Mouse (Mus musculus) T-cell, adult 2 months (primary cell): ENCODE results near the gene Zar1l.
"Not testable (repeated sequence)": the region's sequence is repeated elsewhere in the genome, so short reads cannot be mapped to it uniquely, and the experiment has no call there.

Experiments used
- DNase-seq: peaks from one replicate; pipeline ENCODE4 v3.0.0; 2022; ENCODE audit warnings: low spot score

Gene Zar1l

DNA sequence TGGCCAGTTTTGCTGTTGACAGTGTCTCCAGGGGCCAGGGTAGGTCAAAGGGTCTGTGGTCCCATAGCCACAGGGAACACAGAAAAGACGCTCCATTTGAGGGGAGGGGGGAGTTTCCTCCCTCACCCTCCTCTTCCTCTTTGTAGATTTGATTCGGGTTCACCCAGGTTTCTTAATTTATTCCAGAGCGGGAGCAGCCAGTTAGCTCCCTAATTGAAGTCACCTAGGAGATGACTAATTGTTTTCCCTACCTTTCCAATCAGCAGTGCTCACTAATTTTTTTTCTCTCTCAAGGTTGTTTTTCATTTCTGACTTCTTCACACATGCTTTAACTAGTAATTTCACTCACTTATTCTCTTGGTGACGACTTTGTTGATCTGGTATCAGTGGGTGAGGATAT is at the start of gene Zar1l:
TSS of gene Zar1l (minus strand) at position 101 of the 400 bp plus-strand sequence.
- no peak for DNase-seq

DNA sequence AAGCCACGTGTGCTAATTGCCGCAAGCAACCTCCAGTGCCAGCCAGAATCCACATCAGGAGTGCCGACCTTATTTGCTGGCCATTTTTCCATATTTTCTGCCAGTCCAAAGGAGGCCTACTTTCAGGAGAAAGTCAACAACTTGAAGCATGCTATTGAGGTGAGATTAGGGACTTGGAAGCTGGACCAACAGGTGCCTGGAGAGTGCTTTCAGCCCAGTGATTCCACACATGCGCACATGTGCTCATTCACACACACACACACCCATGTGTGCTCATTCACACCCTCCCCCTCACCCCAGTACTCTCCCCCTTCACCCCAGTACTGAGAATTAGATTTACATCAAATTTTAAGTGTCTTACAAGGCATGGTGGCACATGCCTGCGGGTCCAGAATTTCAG is 49.0 kb upstream of the Zar1l start:
- no peak for DNase-seq

DNA sequence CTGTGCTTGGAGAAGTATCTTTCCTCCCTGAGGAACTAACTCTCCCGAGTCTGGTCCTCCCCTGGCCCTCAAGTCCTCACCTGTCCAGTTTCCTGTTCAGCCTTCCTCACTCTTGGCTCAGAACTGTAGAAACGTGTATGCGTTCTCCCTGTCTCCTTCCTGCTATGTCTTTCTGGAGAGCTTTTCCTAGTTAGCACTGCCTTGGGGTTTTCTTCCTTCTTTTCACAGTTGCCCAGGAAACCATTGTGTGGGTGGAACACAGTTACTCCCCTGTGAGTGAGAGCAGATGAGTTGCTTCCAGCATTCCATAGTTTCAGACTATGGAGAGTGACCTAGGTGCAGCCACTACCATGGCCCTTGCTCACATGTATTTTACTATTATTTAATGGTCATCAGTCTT is 48.3 kb upstream of the Zar1l start:
- no peak for DNase-seq

DNA sequence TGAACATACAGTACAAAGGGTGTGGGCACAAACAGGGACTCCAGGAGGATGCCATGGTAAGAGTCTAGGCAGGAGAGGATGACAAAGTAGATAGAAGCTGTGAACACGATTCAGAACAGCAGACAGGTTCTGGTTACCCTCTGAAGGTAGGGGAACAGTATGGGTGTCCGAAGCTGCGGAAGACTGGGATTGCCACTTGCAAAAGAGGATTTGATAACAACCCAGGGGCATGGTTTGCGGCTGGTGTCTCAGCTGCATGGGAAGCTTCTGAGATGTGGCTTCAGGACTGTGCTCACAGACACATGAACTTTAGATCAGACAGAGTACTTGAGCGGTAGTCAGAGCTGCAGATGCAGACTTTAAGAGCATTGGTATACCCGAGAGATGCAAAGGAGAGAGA is 46.5 kb upstream of the Zar1l start:
- DNase-seq, result no peak

DNA sequence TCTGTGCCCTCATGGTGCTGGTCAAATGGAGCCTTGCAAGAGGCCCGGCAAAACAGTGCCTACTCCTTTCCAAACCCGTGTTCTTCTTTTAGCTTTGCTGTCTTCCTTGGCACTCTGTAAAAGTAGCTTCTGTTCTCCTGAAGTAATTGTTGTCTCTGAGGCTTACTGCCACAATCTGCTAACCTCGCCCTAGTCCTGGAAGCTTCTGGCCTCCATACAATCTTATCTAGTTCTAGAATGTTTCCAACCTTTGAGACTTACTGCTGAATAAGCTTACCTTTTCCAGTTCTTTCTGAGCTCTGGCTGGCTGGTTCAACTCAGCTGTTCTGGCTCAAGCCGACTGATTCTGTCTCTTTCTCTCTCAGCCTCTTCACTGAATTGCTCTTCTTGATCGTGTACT is 43.8 kb upstream of the Zar1l start:
- no peak for DNase-seq

DNA sequence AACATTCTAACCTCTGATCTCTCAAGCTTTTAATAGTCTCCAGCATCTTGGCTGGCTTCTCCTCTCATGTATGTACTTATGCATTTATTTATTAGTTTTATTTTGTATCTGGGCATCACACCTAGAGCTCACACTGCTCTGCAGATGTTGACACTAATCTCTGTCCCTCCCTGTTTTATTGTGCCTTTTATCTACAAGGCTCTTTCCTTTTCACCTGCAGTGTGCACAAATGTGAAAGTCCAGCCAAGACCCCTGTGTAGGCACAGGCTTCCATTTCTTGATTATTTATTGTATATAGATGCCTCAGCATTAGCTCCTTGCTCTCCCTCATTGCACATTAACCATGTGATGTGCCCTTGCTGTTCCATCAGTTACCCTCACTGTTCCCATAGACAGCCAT is 43.4 kb upstream of the Zar1l start:
- no peak for DNase-seq

DNA sequence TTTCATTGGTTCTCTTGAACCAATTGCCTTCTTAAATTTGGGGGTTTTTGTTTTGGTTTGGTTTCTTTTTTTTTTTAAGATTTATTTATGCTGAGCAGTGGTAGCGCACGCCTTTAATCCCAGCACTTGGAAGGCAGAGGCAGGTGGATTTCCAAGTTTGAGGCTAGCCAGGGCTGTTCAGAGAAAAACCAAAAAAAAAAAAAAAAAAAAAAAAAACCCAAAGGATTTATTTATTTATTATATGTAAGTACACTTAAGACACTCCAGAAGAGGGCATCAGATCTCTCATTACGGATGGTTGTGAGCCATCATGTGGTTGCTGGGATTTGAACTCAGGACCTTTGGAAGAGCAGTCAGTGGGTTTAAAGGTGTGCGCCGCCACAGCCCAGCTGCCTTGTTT is 42.9 kb upstream of the Zar1l start:
- no peak for DNase-seq

DNA sequence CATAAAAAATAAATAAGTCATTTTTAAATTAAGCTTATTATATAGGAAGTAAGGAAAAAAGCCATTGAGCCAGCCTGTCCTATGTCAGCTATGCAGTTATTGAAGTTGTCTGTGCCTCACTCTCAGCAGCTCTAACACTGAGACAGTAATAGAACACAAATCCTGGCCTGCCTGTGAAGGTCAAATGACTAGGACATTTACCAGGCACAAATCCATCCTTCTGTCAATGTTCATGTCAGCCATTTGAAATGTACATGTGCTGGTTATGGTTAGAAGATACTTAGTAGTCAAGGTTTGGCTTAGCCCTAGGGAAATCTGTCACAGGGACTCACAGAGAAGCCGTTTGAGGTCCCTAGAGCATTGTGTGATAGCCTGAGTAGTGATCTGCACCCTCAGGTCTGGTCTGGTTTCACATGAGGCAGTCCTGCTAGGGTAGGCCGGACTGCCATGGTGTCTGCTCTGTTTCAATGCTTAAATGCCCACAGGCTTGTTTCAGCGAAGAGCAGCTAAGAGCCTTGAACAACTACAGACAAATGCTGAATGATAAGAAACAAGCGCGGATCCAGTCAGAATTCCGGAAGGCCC is 41.6 kb upstream of the Zar1l start:
- no peak for DNase-seq

DNA sequence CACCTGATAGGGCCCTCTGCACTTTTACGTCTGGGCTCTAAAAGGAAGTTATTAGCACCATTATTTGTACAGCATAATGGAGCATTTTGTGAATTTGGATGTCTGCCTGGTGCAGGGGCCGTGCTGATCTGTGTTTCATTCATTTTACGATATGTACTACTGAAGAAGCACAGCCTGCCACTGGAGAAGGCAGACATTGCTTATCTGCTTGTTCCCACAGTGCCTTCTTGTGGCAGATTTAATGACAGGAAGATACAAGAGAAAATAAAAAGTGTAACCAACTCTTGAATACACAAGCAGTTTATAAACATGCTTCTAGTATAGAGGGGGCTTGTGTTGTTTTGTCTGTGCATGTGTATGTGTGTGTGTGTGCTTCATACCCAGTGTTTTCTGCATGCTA is 33.7 kb upstream of the Zar1l start:
- no peak for DNase-seq

DNA sequence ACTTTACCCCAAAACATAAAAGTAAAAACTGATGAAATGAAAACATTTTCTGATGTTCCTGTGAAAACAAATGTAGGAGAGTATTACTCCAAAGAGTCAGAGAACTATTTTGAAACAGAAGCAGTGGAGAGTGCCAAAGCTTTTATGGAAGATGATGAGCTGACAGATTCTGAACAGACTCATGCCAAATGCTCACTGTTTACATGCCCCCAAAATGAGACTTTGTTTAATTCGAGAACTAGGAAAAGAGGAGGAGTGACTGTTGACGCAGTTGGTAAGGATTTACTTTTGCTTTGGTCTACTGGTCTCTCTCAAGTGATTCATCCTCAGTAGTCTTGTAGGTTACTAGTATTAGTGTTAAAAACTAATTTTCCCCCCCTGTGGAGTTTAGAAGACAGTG is 25.2 kb upstream of the Zar1l start:
- no peak for DNase-seq

DNA sequence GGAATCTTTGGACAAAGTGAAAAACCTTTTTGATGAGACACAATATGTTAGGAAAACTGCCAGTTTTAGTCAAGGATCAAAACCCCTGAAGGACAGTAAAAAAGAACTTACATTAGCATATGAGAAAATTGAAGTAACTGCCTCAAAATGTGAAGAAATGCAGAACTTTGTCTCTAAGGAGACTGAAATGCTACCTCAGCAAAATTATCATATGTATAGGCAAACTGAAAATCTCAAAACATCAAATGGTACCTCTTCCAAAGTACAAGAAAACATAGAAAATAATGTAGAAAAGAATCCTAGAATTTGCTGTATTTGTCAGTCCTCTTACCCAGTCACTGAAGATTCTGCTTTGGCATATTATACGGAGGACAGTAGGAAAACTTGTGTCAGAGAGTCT is 23.3 kb upstream of the Zar1l start:
- no peak for DNase-seq

DNA sequence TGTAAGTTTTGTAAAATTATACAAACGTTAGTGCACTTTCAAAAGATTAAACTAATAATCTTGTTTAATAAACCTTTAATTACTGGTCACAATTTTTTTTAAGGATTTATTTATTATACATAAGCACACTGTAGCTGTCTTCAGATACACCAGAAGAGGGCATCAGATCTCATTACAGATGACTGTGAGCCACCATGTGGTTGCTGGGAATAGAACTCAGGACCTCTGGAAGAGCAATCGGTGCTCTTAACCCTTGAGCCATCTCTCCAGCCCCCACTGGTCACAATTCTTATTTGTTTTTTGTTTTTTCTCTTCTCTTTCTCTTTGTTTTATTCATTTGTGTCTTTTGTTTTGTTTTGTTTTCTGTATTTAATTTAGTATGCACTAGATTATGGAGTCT is 7.3 kb upstream of the Zar1l start:
- no peak for DNase-seq

DNA sequence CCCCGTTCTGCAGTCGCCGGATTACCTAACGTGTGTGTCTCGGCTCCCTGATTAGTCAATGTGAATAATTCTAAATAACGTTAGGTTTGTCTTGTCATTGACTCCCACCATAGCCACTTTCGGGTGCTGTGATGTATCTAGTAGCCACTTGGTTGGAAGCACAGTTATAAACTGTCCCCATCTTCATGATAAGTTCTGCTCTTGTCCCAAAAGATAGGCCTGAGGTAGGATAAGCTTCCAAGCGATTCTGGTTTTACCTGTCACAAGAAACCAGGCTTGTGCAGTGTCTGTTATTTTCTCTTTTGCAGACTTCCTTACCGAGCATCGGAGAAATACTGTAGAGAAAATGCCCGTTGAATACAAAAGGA is 4.9 kb upstream of the Zar1l start:
- DNase-seq, result no peak

DNA sequence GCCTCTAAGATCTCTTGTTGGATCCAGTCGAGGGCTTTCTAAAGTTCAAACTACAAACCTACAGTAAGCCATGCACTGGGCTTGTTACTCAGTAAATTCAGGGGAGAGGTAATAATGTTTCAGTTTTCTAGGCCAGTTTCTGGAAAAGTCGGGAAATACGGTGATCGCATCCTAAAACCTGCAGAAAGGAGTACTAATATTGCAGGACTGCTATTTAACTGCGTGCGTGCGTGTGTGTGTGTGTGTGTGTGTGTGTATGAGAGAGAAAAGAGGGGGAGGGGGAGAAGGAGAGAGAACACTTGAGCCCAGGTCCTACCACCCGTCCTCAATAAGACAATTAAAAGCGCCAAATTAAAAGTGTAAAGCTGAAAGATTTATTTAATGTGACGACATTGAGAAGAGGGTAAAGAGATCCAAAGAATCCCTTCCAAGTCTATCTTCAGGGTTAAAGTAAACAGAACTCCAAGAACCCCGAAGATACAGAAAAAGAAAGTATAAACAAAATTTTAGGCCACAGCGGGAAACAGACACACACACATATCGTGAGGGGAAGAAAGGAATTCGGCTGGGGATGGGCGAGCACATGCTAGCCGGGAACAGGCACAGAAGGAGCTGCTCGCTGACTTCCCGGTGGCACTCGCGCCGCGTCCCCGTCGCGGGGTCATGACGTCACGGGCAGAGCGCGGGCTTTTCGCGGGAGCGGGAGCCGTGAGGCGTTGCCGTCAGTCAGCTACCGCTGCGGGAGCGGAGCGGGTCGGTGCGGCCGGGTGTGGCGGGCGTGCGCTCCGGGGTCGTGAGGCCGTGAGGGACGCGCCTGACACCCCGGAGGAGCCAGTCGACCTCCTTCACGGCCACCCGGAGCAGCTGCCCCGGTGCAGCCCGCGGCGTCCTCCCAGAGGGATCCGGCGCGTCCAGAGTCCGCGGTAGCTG is 4.2 kb upstream of the Zar1l start, which contains the start of gene Brca2:
TSS of gene Brca2 (plus strand) at position 694 of the 930 bp plus-strand sequence.
- DNase-seq, result peak; percentile 89

DNA sequence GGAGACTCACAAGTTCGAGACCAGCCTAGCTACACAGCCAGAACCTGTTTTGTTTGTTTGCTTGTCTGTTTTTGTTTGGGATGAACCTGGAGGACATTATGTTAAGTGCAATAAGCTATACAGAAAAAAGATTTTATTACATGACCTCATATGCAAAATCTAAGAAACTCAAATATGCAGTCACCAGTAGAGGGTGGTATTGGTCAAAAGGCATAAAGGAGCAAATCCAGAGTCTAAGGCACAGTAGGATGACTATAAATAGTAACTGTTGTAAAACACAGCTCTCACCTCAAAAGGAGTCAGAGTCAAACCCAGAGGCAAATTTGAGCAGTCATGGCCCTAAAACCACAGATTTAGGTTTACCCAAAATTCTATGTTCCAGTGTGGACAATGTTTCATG is 1.6 kb upstream of the Zar1l start:
- DNase-seq, result peak; percentile 32

DNA sequence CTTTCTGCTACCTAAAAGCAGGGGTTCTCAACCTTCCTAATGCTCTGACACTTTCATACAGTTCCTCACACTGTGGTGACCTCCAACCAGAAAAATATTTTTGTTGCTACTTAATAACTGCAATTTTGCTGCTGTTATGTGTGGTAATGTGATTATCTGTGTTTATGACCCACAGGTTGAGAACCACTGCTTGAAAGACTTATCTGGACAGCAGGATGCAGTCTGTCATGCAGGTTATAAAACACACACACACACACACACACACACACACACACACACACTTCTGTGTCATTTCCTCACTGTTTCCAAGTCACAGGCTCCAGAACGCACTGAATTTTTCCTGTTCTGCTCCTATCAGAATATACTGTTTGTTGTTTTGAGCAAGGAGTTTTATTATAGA is 3.9 kb downstream of the Zar1l start:
- no peak for DNase-seq

DNA sequence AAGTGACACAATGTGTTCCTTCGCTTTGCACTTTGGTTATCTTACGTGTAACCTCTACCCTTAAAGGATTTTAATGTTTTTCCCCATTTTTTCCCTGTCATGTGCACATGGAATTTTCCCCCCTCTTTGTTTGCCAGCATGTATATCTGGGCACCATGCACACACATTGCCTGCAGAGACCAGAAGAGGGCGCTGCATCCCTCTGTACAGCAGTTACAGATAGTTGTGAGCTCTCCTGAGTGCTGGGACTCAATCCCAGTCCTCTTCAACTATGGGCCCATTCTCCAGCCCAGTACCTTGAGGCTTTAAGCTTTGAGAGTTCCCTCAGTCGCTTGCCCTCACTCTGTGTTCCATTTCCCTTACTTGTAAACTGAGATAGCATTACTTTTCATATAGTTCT is 4.7 kb downstream of the Zar1l start:
- no peak for DNase-seq

DNA sequence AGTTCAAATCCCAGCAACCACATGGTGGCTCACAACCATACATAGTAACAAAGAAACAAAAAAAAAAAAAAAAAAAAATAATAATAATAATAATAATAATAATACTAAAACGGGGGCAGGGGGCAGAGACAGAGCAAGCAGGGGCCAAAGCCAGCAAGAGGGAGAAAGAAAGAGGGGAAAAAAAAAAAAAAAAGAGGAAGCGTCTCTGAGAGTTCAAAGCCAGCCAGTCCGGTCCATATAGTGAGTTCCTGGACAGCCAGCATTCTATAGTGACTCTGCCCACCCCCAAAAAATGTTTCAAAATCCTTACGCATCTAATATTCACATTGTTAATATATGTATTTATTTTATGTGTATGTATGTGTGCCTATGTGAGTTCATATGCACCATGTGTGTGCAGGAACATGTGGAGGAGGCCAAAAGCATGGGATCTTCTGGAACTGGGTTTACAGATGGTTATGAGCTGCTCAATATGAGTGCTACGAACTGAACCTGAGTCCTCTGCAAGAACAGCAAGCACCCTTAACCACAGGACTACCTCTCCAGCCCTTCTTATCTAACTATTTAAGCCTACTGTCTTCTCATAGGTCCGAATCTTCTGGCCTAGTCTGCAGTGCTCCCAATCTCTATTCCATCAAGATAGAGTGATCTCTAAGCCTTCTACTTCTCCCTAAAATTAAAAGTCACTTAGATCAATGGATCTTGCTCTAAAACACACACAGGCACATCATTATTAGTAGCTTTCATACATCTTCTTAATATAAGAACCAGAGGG is 7.3 kb downstream of the Zar1l start:
- no peak for DNase-seq

DNA sequence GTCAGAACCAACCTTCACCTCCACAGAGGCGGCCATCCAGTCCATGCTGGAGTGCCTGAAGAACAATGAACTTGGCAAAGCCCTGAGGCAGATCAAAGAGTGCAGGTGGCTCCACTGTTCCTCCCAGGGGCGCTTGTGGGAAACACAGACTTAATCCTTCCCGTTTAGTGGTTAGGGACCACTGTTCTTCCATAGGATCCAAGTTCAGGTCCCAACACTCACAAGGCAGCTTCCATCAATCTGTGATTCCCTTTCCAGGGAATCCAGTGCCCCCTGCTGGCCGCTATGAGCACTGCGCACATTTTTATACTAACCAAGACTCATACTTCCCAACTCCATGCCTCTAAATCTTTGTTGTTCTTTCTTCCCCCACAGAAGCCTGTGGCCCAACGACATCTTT is 22.2 kb downstream of the Zar1l start:
- peak; percentile 16 for DNase-seq

DNA sequence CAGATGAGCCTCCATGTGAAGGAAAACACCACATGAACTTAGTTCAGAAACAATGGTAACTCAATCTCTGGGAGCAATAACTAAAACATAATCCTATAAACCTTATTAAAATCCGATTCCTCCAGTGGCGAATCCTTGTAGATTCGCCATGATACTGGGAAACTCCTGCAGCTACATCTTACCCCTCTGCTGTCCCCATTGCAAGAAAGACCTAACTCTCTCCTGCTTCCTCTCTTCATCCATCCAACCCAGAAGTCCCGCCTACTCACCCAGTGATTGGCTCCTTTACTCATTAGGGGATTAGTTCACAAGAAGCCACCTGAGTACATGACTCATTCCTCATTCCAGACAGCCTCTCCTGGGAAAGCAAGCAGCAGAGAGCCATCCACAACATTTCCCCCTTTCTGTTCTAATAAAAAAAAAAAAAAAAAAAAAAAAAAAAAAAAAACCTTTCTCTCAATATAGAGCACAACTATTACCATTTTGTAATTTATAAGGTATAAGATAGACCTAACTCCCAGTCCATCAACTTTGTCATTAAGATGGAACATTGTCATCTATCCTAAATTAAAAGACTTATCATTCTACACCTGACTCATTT is 26.3 kb downstream of the Zar1l start:
- not testable (repeated sequence) for DNase-seq

DNA sequence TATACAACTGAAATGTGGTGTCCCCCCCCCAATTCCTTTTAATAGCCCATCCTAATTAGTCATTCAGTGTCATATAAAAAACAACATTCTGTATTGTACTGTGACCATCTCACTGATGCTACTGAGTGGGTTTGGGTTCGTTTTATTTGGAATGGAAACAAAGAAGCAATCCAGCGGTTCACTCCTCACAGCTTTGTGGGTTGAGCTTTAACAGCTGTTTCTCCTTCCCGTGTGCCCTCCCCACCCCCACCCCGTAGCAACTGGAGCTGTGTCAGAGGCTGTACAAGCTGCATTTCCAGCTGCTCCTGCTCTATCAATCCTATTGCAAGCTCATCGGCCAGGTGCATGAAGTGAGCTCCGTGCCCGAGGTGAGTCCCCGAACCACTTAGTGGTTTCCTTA is 27.1 kb downstream of the Zar1l start:
- no peak for DNase-seq

DNA sequence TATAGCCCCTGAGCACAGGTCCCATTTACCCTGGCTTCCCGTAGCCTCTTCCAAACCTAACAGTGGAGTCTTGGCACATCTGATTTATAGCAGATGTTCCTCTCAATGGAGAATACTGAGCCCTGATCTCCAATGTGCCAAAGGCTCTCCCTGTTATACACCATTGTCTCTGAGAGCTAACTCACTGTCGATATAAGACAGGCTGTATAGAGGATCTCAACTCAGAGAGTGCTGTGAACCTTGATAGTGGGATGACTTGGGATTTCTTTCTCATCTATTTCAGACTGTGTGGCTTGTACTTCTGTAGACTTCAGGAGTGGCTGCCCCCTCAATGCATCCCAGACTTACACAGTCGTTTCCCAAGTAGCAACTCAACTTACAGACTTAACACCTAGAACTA is 27.7 kb downstream of the Zar1l start:
- no peak for DNase-seq

DNA sequence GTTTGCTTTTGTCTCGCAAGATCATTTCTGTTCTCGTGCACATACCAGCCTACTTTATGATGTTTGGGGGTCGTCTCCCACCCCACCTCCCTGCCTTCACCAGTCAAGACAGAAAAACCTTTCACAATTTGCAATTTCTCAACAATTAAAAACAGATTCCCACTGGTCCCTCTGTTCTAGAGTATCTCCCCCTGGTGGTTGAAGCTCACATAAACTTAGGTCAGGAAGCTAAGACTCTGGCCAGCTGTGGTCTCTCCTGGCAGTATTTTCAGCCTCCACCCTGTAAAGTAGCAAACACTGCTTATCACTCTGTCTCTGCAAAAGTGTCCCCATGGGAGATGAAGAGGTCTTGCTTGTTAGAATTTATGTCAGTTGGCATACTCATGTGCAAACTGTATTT is 32.8 kb downstream of the Zar1l start:
- no peak for DNase-seq
